9 mouse cellular contexts compared by ENCODE assay signal in genomic region chr3:132085823-132086350, GRCm38 (mm10). TPM values are rescaled to one million over a fixed set of nuclear protein-coding genes. Genes with fewer than 3 reads are reported as not detected.
DNase-seq lines count a peak whose midpoint lies in the region; ATAC-seq and TF ChIP-seq lines count a peak whose summit lies in the region.
"Had no signal": no experiment of that assay in that cellular context is flagged by ENCODE, and none has a peak within 500 bp of the region (broad histone marks: within the 10 kb centered on the region; RNA-seq: fewer than 3 reads in every experiment).

No protein-coding gene starts in this region.

- WGBS in forebrain, embryonic 12.5 days = under 1% methylated on average over 23 of the region's 23 CpGs
- WGBS in neural tube, embryonic 14.5 days = under 1% methylated on average over 23 of the region's 23 CpGs
- 3% methylated on average over 23 of the region's 23 CpGs for WGBS in thymus, adult 2 months

- peak overlapping the region; percentile 93 for H3K4me2 ChIP-seq in forebrain, embryonic 12.5 days
- H3K4me2 ChIP-seq in neural tube, embryonic 14.5 days (ENCODE audit: low read depth, low read length) = peak overlapping the region; percentile 92

- H3K4me3 ChIP-seq in forebrain, embryonic 12.5 days (replicated peaks) = peak overlapping the region; percentile 48
- H3K4me3 ChIP-seq in neural tube, embryonic 14.5 days (ENCODE audit: low read depth, low read length) = peak overlapping the region; percentile 38
- H3K4me3 ChIP-seq in thymus, adult 2 months (ENCODE audit: control insufficient read depth, insufficient read depth, low read length) = no peak overlapping the region

- peak; percentile 27 for DNase-seq in gastrocnemius, postnatal 10 days
- DNase-seq in gastrocnemius, adult 18-20 months (ENCODE audit: low spot score) = no peak
- peak; percentile 23 for DNase-seq in ES-CJ7 (ENCODE audit: low read depth, low spot score)
- DNase-seq in kidney, postnatal 10 days = peak; percentile 39
- no peak for DNase-seq in layer of hippocampus, adult 11-12 months (ENCODE audit: low spot score)
- no peak for DNase-seq in thymus, adult 2 months

- peaks cover 31% of the 10 kb centered on the region for H3K4me1 ChIP-seq in forebrain, embryonic 12.5 days
- H3K4me1 ChIP-seq in neural tube, embryonic 14.5 days (ENCODE audit: control insufficient read depth, insufficient read depth, low read length) = peaks cover 9% of the 10 kb centered on the region; the same call in 1 of the 2 replicates
- H3K4me1 ChIP-seq in thymus, adult 2 months (replicated peaks; ENCODE audit: control insufficient read depth, insufficient read depth, low read length) = no peaks in the 10 kb centered on the region

- no peaks in the 10 kb centered on the region for H3K9me3 ChIP-seq in forebrain, embryonic 12.5 days
- no peaks in the 10 kb centered on the region for H3K9me3 ChIP-seq in neural tube, embryonic 14.5 days (ENCODE audit: control insufficient read depth, low read length)

- no peak overlapping the region for H3K27ac ChIP-seq in forebrain, embryonic 12.5 days
- H3K27ac ChIP-seq in neural tube, embryonic 14.5 days (ENCODE audit: low read depth, low read length) = no peak overlapping the region
- H3K27ac ChIP-seq in thymus, adult 2 months (ENCODE audit: control insufficient read depth, insufficient read depth, low read length) = no peak overlapping the region

- TF ChIP-seq CTCF in thymus, adult 2 months (IDR thresholded peaks at IDR 0.05; ENCODE audit: borderline replicate concordance, control insufficient read depth, extremely low read depth, insufficient read depth, low read length, poor library complexity) = no peak

- H3K36me3 ChIP-seq in forebrain, embryonic 12.5 days (replicated peaks) = no peaks in the 10 kb centered on the region
- H3K36me3 ChIP-seq in neural tube, embryonic 14.5 days (ENCODE audit: control insufficient read depth, insufficient read depth, low read length) = no peaks in the 10 kb centered on the region
- H3K36me3 ChIP-seq in thymus, adult 2 months (ENCODE audit: control insufficient read depth, insufficient read depth, low read length) = no peaks in the 10 kb centered on the region

- H3K9ac ChIP-seq in forebrain, embryonic 12.5 days = peak overlapping the region; percentile 57
- no peak overlapping the region; the same call in 1 of the 2 replicates for H3K9ac ChIP-seq in neural tube, embryonic 14.5 days (replicated peaks; ENCODE audit: low read depth, low read length)

- ATAC-seq in forebrain, embryonic 12.5 days (ENCODE audit: low FRiP score) = 0 out of 2 replicates have a peak, but pooled peaks have one; percentile 4
- ATAC-seq in neural tube, embryonic 14.5 days (ENCODE audit: low read depth) = 0 out of 2 replicates have a peak, but pooled peaks have one; percentile 13
- ATAC-seq: Patski had no signal

- TF ChIP-seq POLR2A in thymus, adult 2 months (IDR thresholded peaks at IDR 0.05; ENCODE audit: control insufficient read depth, extremely low read depth, insufficient read depth, low read length, poor library complexity) = no peak

- peaks cover 34% of the 10 kb centered on the region for H3K27me3 ChIP-seq in forebrain, embryonic 12.5 days
- H3K27me3 ChIP-seq in neural tube, embryonic 14.5 days (ENCODE audit: control insufficient read depth, insufficient read depth, low read length) = peaks cover 15% of the 10 kb centered on the region
- H3K27me3 ChIP-seq in thymus, adult 2 months (ENCODE audit: control insufficient read depth, insufficient read depth, low read length) = no peaks in the 10 kb centered on the region

RNA-seq across cellular contexts. Expression of gene Dkk2, which starts 0.8 kb away (rescaled TPM):
- total RNA-seq in gastrocnemius, postnatal 10 days (2021) = 10 to 100 TPM; 12.2 to 12.3 TPM
- 1 to 10 TPM; 3.6 to 8.3 TPM for total RNA-seq in gastrocnemius, adult 18-20 months (2021)
- polyA plus RNA-seq in forebrain, embryonic 12.5 days (2016; fragmentation: Nextera tagmentation; extraction: Ambion mirVana) = 7.6 and 11.8 TPM in 2 replicates
- 0.48 and 1.9 TPM in 2 replicates for polyA plus RNA-seq in neural tube, embryonic 14.5 days (2014; fragmentation: Nextera tagmentation; extraction: Ambion mirVana)
- 0.33 and 0.38 TPM in 2 replicates for polyA plus RNA-seq in thymus, adult 2 months (2012; rRNA removed)

Comparison
In these comparisons a context has a peak if more than half of its experiments do, and no peak if none do; other contexts are left out.
1. DNase-seq: peak in gastrocnemius, postnatal 10 days (single experiment), ES-CJ7 (single experiment) and kidney, postnatal 10 days (single experiment); none in gastrocnemius, adult 18-20 months (single experiment), layer of hippocampus, adult 11-12 months (single experiment) and thymus, adult 2 months (single experiment).